Mouse (Mus musculus) neural tube, embryonic 15.5 days (tissue): ENCODE results near the gene Nfu1. TPM values are rescaled to one million over a fixed set of nuclear protein-coding genes. Genes with fewer than 3 reads are reported as not detected.
"Not testable (repeated sequence)": the region's sequence is repeated elsewhere in the genome, so short reads cannot be mapped to it uniquely, and the experiment has no call there.

Source experiments
- ATAC-seq: fragments of 200-750 bp; cut with Nextera tagmentation; 2 replicates; pipeline ENCODE4 v1.8.0; 2017; ENCODE audit warnings: mild to moderate bottlenecking, moderate TSS enrichment, moderate library complexity; ENCODE audit not compliant: low FRiP score
- H3K27ac ChIP-seq: fragments of 300-500 bp; sonication (generic); replicated peaks from 2 replicates; pipeline ENCODE4 v1.5.1; 2015; ENCODE audit warnings: mild to moderate bottlenecking, inconsistent platforms
- H3K27me3 ChIP-seq: fragments of 300-500 bp; sonication (generic); replicated peaks from 2 replicates; pipeline ENCODE4 v1.6.1; 2015; ENCODE audit warnings: inconsistent platforms
- H3K36me3 ChIP-seq: fragments of 300-500 bp; sonication (generic); 2 replicates; pipeline ENCODE4 v1.6.1; 2015; ENCODE audit warnings: inconsistent platforms
- H3K4me1 ChIP-seq: fragments of 300-500 bp; sonication (generic); 2 replicates; pipeline ENCODE4 v1.6.1; 2015; ENCODE audit warnings: inconsistent platforms
- H3K4me2 ChIP-seq: fragments of 300-500 bp; sonication (generic); 2 replicates; pipeline ENCODE4 v1.6.1; 2015; ENCODE audit warnings: inconsistent platforms, mild to moderate bottlenecking, moderate library complexity
- H3K4me3 ChIP-seq: fragments of 300-500 bp; sonication (generic); replicated peaks from 2 replicates; pipeline ENCODE4 v1.5.1; 2015; ENCODE audit warnings: mild to moderate bottlenecking, inconsistent platforms
- H3K9ac ChIP-seq: fragments of 300-500 bp; sonication (generic); replicated peaks from 2 replicates; pipeline ENCODE4 v1.6.1; 2015; ENCODE audit warnings: mild to moderate bottlenecking, inconsistent platforms
- H3K9me3 ChIP-seq: fragments of 300-500 bp; sonication (generic); replicated peaks from 2 replicates; pipeline ENCODE4 v1.6.1; 2016; ENCODE audit warnings: inconsistent platforms
- WGBS: fragments of 180-500 bp; shearing (Covaris S2); methylation state at CpG from one replicate; pipeline ENCODE4 v1.1.7; 2015; ENCODE audit warnings: mixed read lengths; 5-methylcytosine and 5-hydroxymethylcytosine counted together
- polyA plus RNA-seq: library from polyadenylated mRNA; unstranded; fragments of >200 nt; fragmentation: Nextera tagmentation; extraction: Ambion mirVana; gene quantifications from 2 replicates; pipeline ENCODE4 v1.2.1, GENCODE M21; 2015

Nfu1 gene
- polyA plus RNA-seq, 1 experiment from 2014 or later, result 155 TPM

GRCm38 (mm10) chr6:87045507-87045906 is 36.5 kb downstream of the Nfu1 start:
- no peak overlapping the region for H3K9ac ChIP-seq
- H3K4me1 ChIP-seq, result peaks cover 22% of the 10 kb centered on the region
- no peaks in the 10 kb centered on the region for H3K27me3 ChIP-seq
- ATAC-seq, result no peak
- H3K4me3 ChIP-seq, result no peak overlapping the region
- H3K9me3 ChIP-seq, result no peaks in the 10 kb centered on the region
- no peak overlapping the region for H3K4me2 ChIP-seq
- H3K36me3 ChIP-seq, result 0 out of 2 replicates have a peak, but pooled peaks cover 2% of the 10 kb centered on the region
- no peak overlapping the region for H3K27ac ChIP-seq
- 72% methylated on average over 3 of the region's 3 CpGs for WGBS

DNA sequence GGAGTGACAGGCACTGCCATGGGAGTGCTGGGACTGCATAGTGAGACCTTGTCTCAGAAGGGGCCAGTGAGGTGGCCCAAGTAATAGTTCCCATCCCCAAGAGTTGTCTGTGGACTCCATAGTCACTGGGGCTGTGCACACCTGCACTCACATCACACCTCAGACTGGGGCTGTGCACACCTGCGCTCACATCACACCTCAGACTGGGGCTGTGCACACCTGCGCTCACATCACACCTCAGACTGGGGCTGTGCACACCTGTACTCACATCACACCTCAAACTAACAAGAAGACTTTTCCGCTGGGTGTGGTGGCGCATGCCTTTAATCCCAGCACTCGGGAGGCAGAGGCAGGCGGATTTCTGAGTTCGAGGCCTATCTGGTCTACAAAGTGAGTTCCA is 39.7 kb downstream of the Nfu1 start:
- H3K9me3 ChIP-seq, H3K27ac ChIP-seq, ATAC-seq, H3K4me3 ChIP-seq, H3K9ac ChIP-seq, H3K4me1 ChIP-seq, H3K27me3 ChIP-seq, H3K4me2 ChIP-seq: not testable (repeated sequence)
- H3K36me3 ChIP-seq, result peaks cover 25% of the 10 kb centered on the region
- WGBS, result 97% methylated on average over 7 of the region's 7 CpGs

- Histone ChIP-seq H3K4me1 (no peaks in the 10 kb centered on the region), H3K27me3 (no peaks in the 10 kb centered on the region), H3K36me3 (peaks cover 51% of the 10 kb centered on the region), H3K9me3 (no peaks in the 10 kb centered on the region), H3K27ac (no peak overlapping the region), H3K4me2 (no peak overlapping the region), H3K4me3 (no peak overlapping the region), H3K9ac (no peak overlapping the region)
- WGBS, result 94% methylated on average over 10 of the region's 10 CpGs
- ATAC-seq, result no peak
Observed at GRCm38 (mm10) chr6:87051886-87052425, 42.9 kb downstream of the Nfu1 start.

DNA sequence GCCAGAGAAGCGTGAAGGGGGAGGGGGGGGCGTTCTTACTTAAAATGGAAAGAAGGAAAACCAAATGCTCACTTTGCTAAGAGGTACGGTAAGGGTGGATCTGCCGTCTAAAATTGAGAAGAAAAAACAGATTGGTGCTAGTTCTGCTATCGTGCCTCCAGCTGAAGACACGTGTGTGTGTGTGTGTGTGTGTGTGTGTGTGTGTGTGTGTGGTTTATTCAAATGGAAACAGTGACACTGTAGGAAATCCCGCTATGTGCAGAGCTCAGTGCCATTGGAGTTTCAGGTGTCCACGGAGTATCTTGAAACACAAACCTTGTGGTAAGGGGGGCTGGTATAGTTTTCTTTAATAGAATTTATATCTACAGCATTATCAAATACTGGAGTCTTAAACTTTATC is 45.2 kb downstream of the Nfu1 start:
- Histone ChIP-seq H3K9me3 (no peaks in the 10 kb centered on the region), H3K9ac (no peak overlapping the region), H3K36me3 (peaks cover 71% of the 10 kb centered on the region), H3K4me2 (no peak overlapping the region), H3K27ac (no peak overlapping the region), H3K27me3 (no peaks in the 10 kb centered on the region), H3K4me3 (no peak overlapping the region), H3K4me1 (no peaks in the 10 kb centered on the region)
- 89% methylated on average over 8 of the region's 8 CpGs for WGBS
- ATAC-seq, result no peak

GRCm38 (mm10) chr6:87059754-87060153 is 50.7 kb downstream of the Nfu1 start:
- Histone ChIP-seq H3K36me3 (peaks cover 81% of the 10 kb centered on the region), H3K4me2 (no peak overlapping the region), H3K9ac (no peak overlapping the region), H3K4me3 (no peak overlapping the region), H3K27me3 (no peaks in the 10 kb centered on the region), H3K27ac (no peak overlapping the region), H3K9me3 (no peaks in the 10 kb centered on the region), H3K4me1 (no peaks in the 10 kb centered on the region)
- 98% methylated on average over 1 of the region's 1 CpGs for WGBS
- ATAC-seq, result no peak

GRCm38 (mm10) chr6:87063586-87063985 is 54.5 kb downstream of the Nfu1 start:
- 93% methylated on average over 4 of the region's 4 CpGs for WGBS
- H3K9ac ChIP-seq, result no peak overlapping the region
- ATAC-seq, result no peak
- no peak overlapping the region for H3K4me3 ChIP-seq
- H3K9me3 ChIP-seq, result no peaks in the 10 kb centered on the region
- no peak overlapping the region for H3K27ac ChIP-seq
- no peaks in the 10 kb centered on the region for H3K4me1 ChIP-seq
- H3K4me2 ChIP-seq, result no peak overlapping the region
- peaks cover 77% of the 10 kb centered on the region for H3K36me3 ChIP-seq
- H3K27me3 ChIP-seq, result no peaks in the 10 kb centered on the region

DNA sequence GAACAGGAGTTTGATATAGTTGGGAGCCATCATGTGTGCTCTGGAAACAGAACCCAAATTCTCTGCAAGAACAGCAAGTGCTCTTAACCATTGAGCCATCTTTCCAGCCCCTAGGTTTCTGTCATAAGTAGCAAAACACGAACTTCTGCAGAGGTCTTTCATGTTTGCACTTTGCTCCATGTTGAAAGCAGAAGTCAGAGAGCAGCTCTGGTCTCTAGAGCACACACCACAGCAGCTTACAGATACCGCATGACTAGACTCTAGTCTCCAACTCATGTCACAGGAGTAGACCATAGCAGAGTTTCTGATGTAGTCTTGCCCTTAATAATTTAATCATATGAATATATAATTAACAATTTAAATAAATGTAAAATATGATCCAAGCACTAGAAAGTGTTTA is 59.2 kb downstream of the Nfu1 start:
- H3K9ac ChIP-seq, result no peak overlapping the region
- no peak overlapping the region for H3K4me3 ChIP-seq
- H3K27me3 ChIP-seq, result no peaks in the 10 kb centered on the region
- peaks cover 85% of the 10 kb centered on the region for H3K36me3 ChIP-seq
- no peaks in the 10 kb centered on the region for H3K4me1 ChIP-seq
- 97% methylated on average over 2 of the region's 2 CpGs for WGBS
- H3K27ac ChIP-seq, result no peak overlapping the region
- ATAC-seq, result no peak
- H3K4me2 ChIP-seq, result no peak overlapping the region
- no peaks in the 10 kb centered on the region for H3K9me3 ChIP-seq

DNA sequence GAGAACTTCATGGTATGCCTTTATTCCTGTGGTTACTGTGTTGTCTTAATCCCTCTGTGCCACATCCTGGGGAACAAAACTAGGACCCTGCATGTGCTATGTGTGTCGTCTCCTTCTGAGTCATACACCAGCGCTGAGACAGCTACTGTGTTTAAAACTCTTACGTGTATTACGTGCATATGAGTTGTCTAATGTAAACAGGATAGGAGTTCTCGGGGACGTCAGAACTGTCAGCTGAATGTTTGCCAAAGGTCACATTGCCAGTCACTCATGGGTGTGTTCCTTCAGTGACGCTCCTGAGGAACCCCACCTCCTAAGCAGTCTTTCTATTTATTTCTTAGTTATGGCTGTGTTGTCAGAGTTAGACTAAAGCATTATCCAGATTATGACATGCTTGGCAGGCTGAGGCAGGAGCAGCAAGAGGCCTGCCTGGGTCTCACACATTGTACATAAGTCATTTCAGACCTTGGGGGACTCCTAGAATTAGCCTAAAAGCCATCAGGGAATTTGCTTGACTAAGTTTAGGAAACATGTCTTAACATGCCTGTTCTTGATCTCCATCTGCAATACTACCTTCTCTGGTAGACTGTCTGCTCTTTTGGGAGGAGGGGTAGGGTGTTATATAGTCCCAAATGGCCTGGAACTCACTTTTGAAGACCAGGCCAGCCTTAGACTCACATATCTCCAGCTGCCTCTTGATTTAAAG is 60.3 kb downstream of the Nfu1 start:
- no peaks in the 10 kb centered on the region for H3K27me3 ChIP-seq
- H3K4me2 ChIP-seq, result no peak overlapping the region
- H3K36me3 ChIP-seq, result peaks cover 85% of the 10 kb centered on the region
- WGBS, result 94% methylated on average over 7 of the region's 7 CpGs
- no peak overlapping the region for H3K9ac ChIP-seq
- no peak overlapping the region for H3K4me3 ChIP-seq
- H3K9me3 ChIP-seq, result no peaks in the 10 kb centered on the region
- no peaks in the 10 kb centered on the region for H3K4me1 ChIP-seq
- H3K27ac ChIP-seq, result no peak overlapping the region
- ATAC-seq, result no peak

GRCm38 (mm10) chr6:87070641-87071040 is 61.6 kb downstream of the Nfu1 start:
- ATAC-seq, result no peak
- Histone ChIP-seq H3K27me3 (no peaks in the 10 kb centered on the region), H3K4me3 (no peak overlapping the region), H3K4me1 (no peaks in the 10 kb centered on the region), H3K9ac (no peak overlapping the region), H3K27ac (no peak overlapping the region), H3K4me2 (no peak overlapping the region), H3K9me3 (no peaks in the 10 kb centered on the region), H3K36me3 (peaks cover 74% of the 10 kb centered on the region)
- WGBS, result 98% methylated on average over 4 of the region's 4 CpGs

DNA sequence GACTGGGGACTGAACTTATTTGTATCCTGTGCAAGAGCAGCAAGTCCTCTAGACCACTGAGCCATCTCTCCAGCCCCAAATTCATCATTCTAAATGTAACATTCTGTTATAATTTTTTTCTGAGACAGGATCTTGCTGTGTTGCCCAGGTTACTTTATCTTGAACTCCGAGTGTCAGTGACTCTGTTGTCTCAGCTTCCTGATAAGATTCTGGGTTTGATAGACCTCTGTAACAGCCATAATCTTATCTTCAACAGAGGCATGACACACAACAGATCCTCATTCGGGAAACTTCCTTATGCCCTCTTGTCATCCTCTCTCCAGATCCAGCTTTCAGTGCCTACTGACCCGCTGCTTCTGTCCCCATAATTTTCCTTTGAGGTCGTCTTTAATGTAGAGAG is 63.7 kb downstream of the Nfu1 start:
- Histone ChIP-seq H3K27me3 (no peaks in the 10 kb centered on the region), H3K4me2 (no peak overlapping the region), H3K36me3 (peaks cover 76% of the 10 kb centered on the region), H3K9ac (no peak overlapping the region), H3K9me3 (no peaks in the 10 kb centered on the region), H3K4me3 (no peak overlapping the region), H3K4me1 (no peaks in the 10 kb centered on the region), H3K27ac (no peak overlapping the region)
- WGBS, result 89% methylated on average over 4 of the region's 4 CpGs
- no peak for ATAC-seq

GRCm38 (mm10) chr6:87075092-87075685 is 66.2 kb downstream of the Nfu1 start:
- 73% methylated on average over 3 of the region's 3 CpGs for WGBS
- Histone ChIP-seq H3K4me1 (no peaks in the 10 kb centered on the region), H3K4me2 (no peak overlapping the region), H3K27ac (no peak overlapping the region), H3K27me3 (no peaks in the 10 kb centered on the region), H3K9ac (no peak overlapping the region), H3K36me3 (peaks cover 71% of the 10 kb centered on the region), H3K4me3 (no peak overlapping the region), H3K9me3 (no peaks in the 10 kb centered on the region)
- no peak for ATAC-seq
